Mouse (Mus musculus): Measurements from ENCODE around the gene Cpm. TPM values are rescaled to one million over a fixed set of nuclear protein-coding genes. Genes with fewer than 3 reads are reported as not detected.

Gene Cpm
- polyA plus RNA-seq, 1 experiment from 2014 or later: 7.1 TPM

Other genes starting within 250 kb of the Cpm start
- 148 and 154 TPM in 2 replicates for gene Cpsf6, start 249.5 kb upstream of the Cpm start, polyA plus RNA-seq (2015; fragmentation: Nextera tagmentation; extraction: Ambion mirVana)
- 49.8 and 58.2 TPM in 2 replicates for gene Mdm2, start 81.3 kb downstream of the Cpm start, polyA plus RNA-seq (2015; fragmentation: Nextera tagmentation; extraction: Ambion mirVana)
- gene Slc35e3, start 116.9 kb downstream of the Cpm start, polyA plus RNA-seq (2015; fragmentation: Nextera tagmentation; extraction: Ambion mirVana): 34.4 and 37.1 TPM in 2 replicates
- gene Nup107, start 163.2 kb downstream of the Cpm start, polyA plus RNA-seq (2015; fragmentation: Nextera tagmentation; extraction: Ambion mirVana): 33.7 and 34.7 TPM in 2 replicates
- gene Rap1b, start 216.5 kb downstream of the Cpm start, polyA plus RNA-seq (2015; fragmentation: Nextera tagmentation; extraction: Ambion mirVana): 166 and 168 TPM in 2 replicates